Mouse (Mus musculus): ENCODE results near the gene Syce2. TPM values are rescaled to one million over a fixed set of nuclear protein-coding genes. Genes with fewer than 3 reads are reported as not detected.

The Syce2 gene
- polyA plus RNA-seq, 3 experiments from 2014 or later = 4.3 to 19.0 (median 6.8) TPM

DNA sequence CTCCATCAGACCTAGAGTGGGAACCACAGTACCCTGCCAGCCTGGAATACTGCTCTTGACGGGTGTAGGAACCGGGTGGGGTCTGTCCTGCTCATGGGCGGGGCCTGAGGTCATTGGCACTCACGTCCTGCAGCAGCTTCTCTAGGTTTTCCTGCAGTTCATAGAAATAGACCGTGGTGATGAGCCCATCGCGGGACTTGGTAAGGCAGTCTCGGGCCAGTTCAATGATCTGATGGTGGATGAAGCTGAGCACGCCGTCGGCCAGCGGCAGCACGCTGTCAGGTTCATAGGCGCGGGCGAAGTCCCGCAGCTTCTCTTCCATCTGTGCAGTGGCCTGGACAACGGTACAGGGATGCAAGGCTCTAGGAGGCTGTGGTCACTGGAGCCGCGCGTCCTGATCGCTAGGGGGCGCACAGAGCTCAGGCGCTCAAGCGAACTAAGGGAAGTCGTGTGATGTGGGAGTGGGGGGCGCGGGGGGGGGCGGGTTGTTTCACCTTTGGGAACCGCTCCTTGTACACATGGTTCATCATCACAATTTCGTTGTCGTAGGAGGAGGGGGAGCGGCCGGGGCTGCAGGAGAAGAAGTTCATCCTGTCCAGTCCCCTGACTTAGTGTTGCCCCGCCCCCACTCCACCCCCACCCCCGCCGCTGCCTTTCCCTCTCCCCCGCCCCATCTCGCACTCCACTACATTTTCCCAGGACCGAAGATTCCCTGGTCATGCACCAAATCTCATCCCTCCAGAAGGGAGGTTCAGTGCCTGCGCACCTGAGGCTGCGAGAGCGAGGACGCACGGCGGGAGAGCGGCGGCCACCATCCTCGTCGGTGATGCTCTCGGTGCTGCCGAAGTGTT, 56.8 kb downstream of the Syce2 start:
- ATAC-seq = peak; percentile 46

GRCm38 (mm10) chr8:84930582-84930981, 58.7 kb downstream of the Syce2 start:
- no peak for ATAC-seq

- ATAC-seq = no peak
Observed at GRCm38 (mm10) chr8:84933767-84934559, 62.1 kb downstream of the Syce2 start.

- no peak for ATAC-seq
Observed at GRCm38 (mm10) chr8:84934860-84935259, 62.9 kb downstream of the Syce2 start.

GRCm38 (mm10) chr8:84935489-84935888, 63.6 kb downstream of the Syce2 start:
- ATAC-seq = no peak

- no peak for ATAC-seq
Observed at GRCm38 (mm10) chr8:84936041-84936961, 64.4 kb downstream of the Syce2 start.

GRCm38 (mm10) chr8:84936962-84937546, 65.1 kb downstream of the Syce2 start, which contains the start of gene Mast1:
TSS of gene Mast1 (minus strand) at chr8:84937359.
- ATAC-seq = peak; percentile 67

Other genes starting within 250 kb of the Syce2 start
- gene Ier2, start 209.3 kb upstream of the Syce2 start, polyA plus RNA-seq (2017; shearing (Covaris generic)) = 10 to 100 TPM; 42.4 to 46.3 (median 45.8) TPM
- gene Trmt1, start 185.8 kb upstream of the Syce2 start, polyA plus RNA-seq (2017; shearing (Covaris generic)) = 10 to 100 TPM; 28.0 to 61.1 (median 55.5) TPM
- gene Nacc1, start 184.2 kb upstream of the Syce2 start, polyA plus RNA-seq (2017; shearing (Covaris generic)) = 1 to 10 TPM; 9.2 to 9.5 (median 9.4) TPM
- 1 to 10 TPM in 2 of 3 experiments, under 1 TPM in 1; 0.20 to 2.7 (median 1.3) TPM for gene Lyl1, start 170.7 kb upstream of the Syce2 start, polyA plus RNA-seq (2017; shearing (Covaris generic))
- gene G430095P16Rik, start 149.1 kb upstream of the Syce2 start, polyA plus RNA-seq (2017; shearing (Covaris generic)) = 10 to 100 TPM; 11.7 to 25.0 (median 21.7) TPM
- 1 to 10 TPM in 2 of 3 experiments, under 1 TPM in 1; 0.92 to 6.3 (median 3.1) TPM for gene Nfix, start 71.8 kb upstream of the Syce2 start, polyA plus RNA-seq (2017; shearing (Covaris generic))
- 1 to 10 TPM; 4.7 to 5.6 (median 5.4) TPM for gene Dand5, start 49.3 kb upstream of the Syce2 start, polyA plus RNA-seq (2017; shearing (Covaris generic))
- 10 to 100 TPM; 14.6 to 16.7 (median 16.1) TPM for gene Gadd45gip1, start 40.6 kb upstream of the Syce2 start, polyA plus RNA-seq (2017; shearing (Covaris generic))
- 100 to 1,000 TPM; 128 to 152 (median 145) TPM for gene Rad23a, start 31.4 kb upstream of the Syce2 start, polyA plus RNA-seq (2017; shearing (Covaris generic))
- gene Calr, start 25.2 kb upstream of the Syce2 start, polyA plus RNA-seq (2017; shearing (Covaris generic)) = 100 to 1,000 TPM; 278 to 341 (median 290) TPM
- gene Farsa, start 15.1 kb upstream of the Syce2 start, polyA plus RNA-seq (2017; shearing (Covaris generic)) = 10 to 100 TPM; 48.1 to 76.0 (median 58.3) TPM
- 10 to 100 TPM; 14.5 to 19.9 (median 19.2) TPM for gene Gcdh, start 21.8 kb downstream of the Syce2 start, polyA plus RNA-seq (2017; shearing (Covaris generic))
- not detected for gene Klf1, start 29.8 kb downstream of the Syce2 start, polyA plus RNA-seq (2017; shearing (Covaris generic))
- gene Dnase2a, start 36.4 kb downstream of the Syce2 start, polyA plus RNA-seq (2017; shearing (Covaris generic)) = 10 to 100 TPM; 10.5 to 21.7 (median 20.0) TPM
- gene Mast1, start 65.2 kb downstream of the Syce2 start, polyA plus RNA-seq (2017; shearing (Covaris generic)) = 1 to 10 TPM in 2 of 3 experiments, under 1 TPM in 1; 0.84 to 1.5 (median 1.1) TPM
- gene Rtbdn, start 74.9 kb downstream of the Syce2 start, polyA plus RNA-seq (2017; shearing (Covaris generic)) = under 1 TPM in 1 of 3 experiments, not detected in 2; 0.28 TPM
- gene Gm49661, start 97.3 kb downstream of the Syce2 start, polyA plus RNA-seq (2017; shearing (Covaris generic)) = not detected
- 100 to 1,000 TPM; 232 to 340 (median 290) TPM for gene Prdx2, start 97.5 kb downstream of the Syce2 start, polyA plus RNA-seq (2017; shearing (Covaris generic))
- 10 to 100 TPM; 57.0 to 88.9 (median 72.8) TPM for gene Rnaseh2a, start 97.7 kb downstream of the Syce2 start, polyA plus RNA-seq (2017; shearing (Covaris generic))
- gene Junb, start 106.6 kb downstream of the Syce2 start, polyA plus RNA-seq (2017; shearing (Covaris generic)) = 10 to 100 TPM; 28.1 to 33.6 (median 33.1) TPM
- 1 to 10 TPM; 2.2 to 4.9 (median 4.6) TPM for gene Hook2, start 118.5 kb downstream of the Syce2 start, polyA plus RNA-seq (2017; shearing (Covaris generic))
- not detected for gene Best2, start 142.4 kb downstream of the Syce2 start, polyA plus RNA-seq (2017; shearing (Covaris generic))
- gene Asna1, start 153.2 kb downstream of the Syce2 start, polyA plus RNA-seq (2017; shearing (Covaris generic)) = 10 to 100 TPM; 50.0 to 67.9 (median 60.7) TPM
- 10 to 100 TPM; 17.8 to 31.0 (median 24.1) TPM for gene Trir, start 154.7 kb downstream of the Syce2 start, polyA plus RNA-seq (2017; shearing (Covaris generic))
- 10 to 100 TPM; 13.8 to 18.7 (median 16.5) TPM for gene Tnpo2, start 164.8 kb downstream of the Syce2 start, polyA plus RNA-seq (2017; shearing (Covaris generic))
- gene Fbxw9, start 187.9 kb downstream of the Syce2 start, polyA plus RNA-seq (2017; shearing (Covaris generic)) = 1 to 10 TPM; 2.3 to 4.8 (median 2.9) TPM
- gene Gm5741, start 195.9 kb downstream of the Syce2 start, polyA plus RNA-seq (2017; shearing (Covaris generic)) = 1 to 10 TPM in 2 of 3 experiments, not detected in 1; 1.9 to 3.3 TPM
- 10 to 100 TPM; 29.3 to 40.4 (median 39.3) TPM for gene Dhps, start 199.6 kb downstream of the Syce2 start, polyA plus RNA-seq (2017; shearing (Covaris generic))
- 100 to 1,000 TPM; 114 to 166 (median 129) TPM for gene Wdr83os, start 208.6 kb downstream of the Syce2 start, polyA plus RNA-seq (2017; shearing (Covaris generic))
- gene Wdr83, start 209.2 kb downstream of the Syce2 start, polyA plus RNA-seq (2017; shearing (Covaris generic)) = 10 to 100 TPM; 34.8 to 44.2 (median 38.5) TPM
- gene Man2b1, start 211.2 kb downstream of the Syce2 start, polyA plus RNA-seq (2017; shearing (Covaris generic)) = 10 to 100 TPM; 80.8 to 94.7 (median 83.8) TPM

Measured in inflammation-experienced regulatory T-cells, adult 6 months (primary cell).